Mouse (Mus musculus): ENCODE results near the gene Aprt. TPM values are rescaled to one million over a fixed set of nuclear protein-coding genes. Genes with fewer than 3 reads are reported as not detected.

The Aprt gene
- polyA plus RNA-seq (2014; fragmentation: Nextera tagmentation; extraction: Ambion mirVana) = 394 and 436 TPM in 2 replicates

GRCm38 (mm10) chr8:122576648-122577022 is at the start of gene Aprt:
TSS of gene Aprt (minus strand) at chr8:122576909.
- H3K4me3 ChIP-seq (ENCODE audit: low read depth, low read length) = peak within 1 kb of the TSS; percentile 74
- no peaks in the 10 kb centered on the region for H3K27me3 ChIP-seq (ENCODE audit: control insufficient read depth, insufficient read depth, low read length)
- peak within 1 kb of the TSS; percentile 88 for H3K4me2 ChIP-seq (replicated peaks; ENCODE audit: low read depth, low read length)
- peak within 1 kb of the TSS; percentile 77 for H3K27ac ChIP-seq (ENCODE audit: low read length)
- H3K4me1 ChIP-seq (ENCODE audit: control insufficient read depth, insufficient read depth, low read length) = peaks cover 36% of the 10 kb centered on the region
- under 1% methylated on average over 39 of the region's 39 CpGs for WGBS
- H3K9ac ChIP-seq (replicated peaks; ENCODE audit: low read depth, low read length) = peak within 1 kb of the TSS; percentile 83
- H3K36me3 ChIP-seq (ENCODE audit: control insufficient read depth, insufficient read depth, low read length) = peaks cover 20% of the 10 kb centered on the region
- ATAC-seq (ENCODE audit: insufficient number of reproducible peaks, insufficient read depth, low FRiP score, low read depth) = peak; percentile 89
- H3K9me3 ChIP-seq (ENCODE audit: control insufficient read depth, low read depth, low read length) = no peaks in the 10 kb centered on the region

GRCm38 (mm10) chr8:122625811-122626210 is 49.1 kb upstream of the Aprt start:
- no peaks in the 10 kb centered on the region for H3K9me3 ChIP-seq (ENCODE audit: control insufficient read depth, low read depth, low read length)
- no peak overlapping the region for H3K9ac ChIP-seq (replicated peaks; ENCODE audit: low read depth, low read length)
- H3K4me3 ChIP-seq (ENCODE audit: low read depth, low read length) = no peak overlapping the region
- H3K4me2 ChIP-seq (replicated peaks; ENCODE audit: low read depth, low read length) = no peak overlapping the region
- 0 out of 2 replicates have a peak, but pooled peaks cover 3% of the 10 kb centered on the region for H3K4me1 ChIP-seq (ENCODE audit: control insufficient read depth, insufficient read depth, low read length)
- H3K27me3 ChIP-seq (ENCODE audit: control insufficient read depth, insufficient read depth, low read length) = no peaks in the 10 kb centered on the region
- no peaks in the 10 kb centered on the region for H3K36me3 ChIP-seq (ENCODE audit: control insufficient read depth, insufficient read depth, low read length)
- no peak overlapping the region for H3K27ac ChIP-seq (ENCODE audit: low read length)
- WGBS = 80% methylated on average over 9 of the region's 9 CpGs
- no peak for ATAC-seq (ENCODE audit: insufficient number of reproducible peaks, insufficient read depth, low FRiP score, low read depth)

- Histone ChIP-seq H3K4me3 (ENCODE audit: low read depth, low read length) (no peak overlapping the region), H3K27me3 (ENCODE audit: control insufficient read depth, insufficient read depth, low read length) (no peaks in the 10 kb centered on the region), H3K36me3 (ENCODE audit: control insufficient read depth, insufficient read depth, low read length) (no peaks in the 10 kb centered on the region), H3K9ac (replicated peaks; ENCODE audit: low read depth, low read length) (no peak overlapping the region), H3K4me2 (replicated peaks; ENCODE audit: low read depth, low read length) (no peak overlapping the region), H3K9me3 (ENCODE audit: control insufficient read depth, low read depth, low read length) (no peaks in the 10 kb centered on the region), H3K4me1 (ENCODE audit: control insufficient read depth, insufficient read depth, low read length) (0 out of 2 replicates have a peak, but pooled peaks cover 3% of the 10 kb centered on the region), H3K27ac (ENCODE audit: low read length) (no peak overlapping the region)
- ATAC-seq (ENCODE audit: insufficient number of reproducible peaks, insufficient read depth, low FRiP score, low read depth) = no peak
- WGBS = 64% methylated on average over 5 of the region's 5 CpGs
These were observed 47.9 kb upstream of the Aprt start for GRCm38 (mm10) chr8:122624653-122625052.

GRCm38 (mm10) chr8:122623844-122624642 is 47.3 kb upstream of the Aprt start:
- Histone ChIP-seq H3K27ac (ENCODE audit: low read length) (no peak overlapping the region), H3K4me3 (ENCODE audit: low read depth, low read length) (no peak overlapping the region), H3K27me3 (ENCODE audit: control insufficient read depth, insufficient read depth, low read length) (no peaks in the 10 kb centered on the region), H3K36me3 (ENCODE audit: control insufficient read depth, insufficient read depth, low read length) (no peaks in the 10 kb centered on the region), H3K9ac (replicated peaks; ENCODE audit: low read depth, low read length) (no peak overlapping the region), H3K9me3 (ENCODE audit: control insufficient read depth, low read depth, low read length) (no peaks in the 10 kb centered on the region), H3K4me2 (replicated peaks; ENCODE audit: low read depth, low read length) (no peak overlapping the region), H3K4me1 (ENCODE audit: control insufficient read depth, insufficient read depth, low read length) (0 out of 2 replicates have a peak, but pooled peaks cover 3% of the 10 kb centered on the region)
- no peak for ATAC-seq (ENCODE audit: insufficient number of reproducible peaks, insufficient read depth, low FRiP score, low read depth)
- 89% methylated on average over 17 of the region's 17 CpGs for WGBS

GRCm38 (mm10) chr8:122622727-122623126 is 46.0 kb upstream of the Aprt start, which contains the start of gene Pabpn1l:
TSS of gene Pabpn1l (minus strand) at chr8:122622739.
- 0 out of 2 replicates have a peak, but pooled peaks cover 7% of the 10 kb centered on the region for H3K4me1 ChIP-seq (ENCODE audit: control insufficient read depth, insufficient read depth, low read length)
- ATAC-seq (ENCODE audit: insufficient number of reproducible peaks, insufficient read depth, low FRiP score, low read depth) = no peak
- H3K4me3 ChIP-seq (ENCODE audit: low read depth, low read length) = no peak within 1 kb of the TSS
- WGBS = 51% methylated on average over 6 of the region's 6 CpGs
- H3K36me3 ChIP-seq (ENCODE audit: control insufficient read depth, insufficient read depth, low read length) = no peaks in the 10 kb centered on the region
- H3K27ac ChIP-seq (ENCODE audit: low read length) = no peak within 1 kb of the TSS
- no peaks in the 10 kb centered on the region for H3K9me3 ChIP-seq (ENCODE audit: control insufficient read depth, low read depth, low read length)
- no peak within 1 kb of the TSS for H3K4me2 ChIP-seq (replicated peaks; ENCODE audit: low read depth, low read length)
- H3K9ac ChIP-seq (replicated peaks; ENCODE audit: low read depth, low read length) = no peak within 1 kb of the TSS
- no peaks in the 10 kb centered on the region for H3K27me3 ChIP-seq (ENCODE audit: control insufficient read depth, insufficient read depth, low read length)

- H3K9me3 ChIP-seq (ENCODE audit: control insufficient read depth, low read depth, low read length) = no peaks in the 10 kb centered on the region
- peaks cover 11% of the 10 kb centered on the region; the same call in 1 of the 2 replicates for H3K4me1 ChIP-seq (ENCODE audit: control insufficient read depth, insufficient read depth, low read length)
- H3K27me3 ChIP-seq (ENCODE audit: control insufficient read depth, insufficient read depth, low read length) = no peaks in the 10 kb centered on the region
- H3K36me3 ChIP-seq (ENCODE audit: control insufficient read depth, insufficient read depth, low read length) = no peaks in the 10 kb centered on the region
- H3K4me2 ChIP-seq (replicated peaks; ENCODE audit: low read depth, low read length) = no peak overlapping the region
- no peak for ATAC-seq (ENCODE audit: insufficient number of reproducible peaks, insufficient read depth, low FRiP score, low read depth)
- WGBS = 25% methylated on average over 5 of the region's 5 CpGs
- H3K27ac ChIP-seq (ENCODE audit: low read length) = no peak overlapping the region
- H3K9ac ChIP-seq (replicated peaks; ENCODE audit: low read depth, low read length) = no peak overlapping the region
- H3K4me3 ChIP-seq (ENCODE audit: low read depth, low read length) = no peak overlapping the region
These were observed 43.7 kb upstream of the Aprt start for GRCm38 (mm10) chr8:122620446-122620845.

GRCm38 (mm10) chr8:122618660-122619378 is 42.1 kb upstream of the Aprt start:
- Histone ChIP-seq H3K27ac (ENCODE audit: low read length) (no peak overlapping the region), H3K9me3 (ENCODE audit: control insufficient read depth, low read depth, low read length) (no peaks in the 10 kb centered on the region), H3K36me3 (ENCODE audit: control insufficient read depth, insufficient read depth, low read length) (peaks cover 1% of the 10 kb centered on the region; the same call in 1 of the 2 replicates), H3K4me3 (ENCODE audit: low read depth, low read length) (no peak overlapping the region), H3K27me3 (ENCODE audit: control insufficient read depth, insufficient read depth, low read length) (no peaks in the 10 kb centered on the region), H3K9ac (replicated peaks; ENCODE audit: low read depth, low read length) (no peak overlapping the region), H3K4me1 (ENCODE audit: control insufficient read depth, insufficient read depth, low read length) (peaks cover 11% of the 10 kb centered on the region; the same call in 1 of the 2 replicates), H3K4me2 (replicated peaks; ENCODE audit: low read depth, low read length) (no peak overlapping the region)
- 73% methylated on average over 6 of the region's 6 CpGs for WGBS
- ATAC-seq (ENCODE audit: insufficient number of reproducible peaks, insufficient read depth, low FRiP score, low read depth) = no peak

- Histone ChIP-seq H3K36me3 (ENCODE audit: control insufficient read depth, insufficient read depth, low read length) (peaks cover 5% of the 10 kb centered on the region; the same call in 1 of the 2 replicates), H3K9ac (replicated peaks; ENCODE audit: low read depth, low read length) (no peak overlapping the region), H3K9me3 (ENCODE audit: control insufficient read depth, low read depth, low read length) (no peaks in the 10 kb centered on the region), H3K4me2 (replicated peaks; ENCODE audit: low read depth, low read length) (no peak overlapping the region), H3K4me1 (ENCODE audit: control insufficient read depth, insufficient read depth, low read length) (peaks cover 11% of the 10 kb centered on the region; the same call in 1 of the 2 replicates), H3K27me3 (ENCODE audit: control insufficient read depth, insufficient read depth, low read length) (no peaks in the 10 kb centered on the region), H3K27ac (ENCODE audit: low read length) (no peak overlapping the region), H3K4me3 (ENCODE audit: low read depth, low read length) (no peak overlapping the region)
- 38% methylated on average over 5 of the region's 7 CpGs for WGBS
- no peak for ATAC-seq (ENCODE audit: insufficient number of reproducible peaks, insufficient read depth, low FRiP score, low read depth)
These were observed 41.3 kb upstream of the Aprt start for GRCm38 (mm10) chr8:122617947-122618546.

All from stomach, embryonic 14.5 days (tissue).